Mouse (Mus musculus) ES-Bruce4 (cell line): ENCODE measurements around the gene Tbc1d8. TPM values are rescaled to one million over a fixed set of nuclear protein-coding genes. Genes with fewer than 3 reads are reported as not detected.

Experiments
- H3K27ac ChIP-seq: 2 replicates; pipeline ENCODE4 v1.5.1; 2012; ENCODE audit warnings: low read length, inconsistent platforms; ENCODE audit not compliant: insufficient read depth
- H3K27me3 ChIP-seq: 2 replicates; pipeline ENCODE4 v1.6.1; 2012; ENCODE audit warnings: mild to moderate bottlenecking, low read length, inconsistent platforms; ENCODE audit not compliant: control insufficient read depth, poor library complexity, insufficient read depth, severe bottlenecking
- H3K36me3 ChIP-seq: 2 replicates; pipeline ENCODE4 v1.6.1; 2012; ENCODE audit warnings: inconsistent platforms, mild to moderate bottlenecking, low read length, moderate library complexity; ENCODE audit not compliant: control insufficient read depth, poor library complexity, insufficient read depth, severe bottlenecking
- H3K4me1 ChIP-seq: one replicate; pipeline ENCODE4 v1.8.1; 2011; ENCODE audit warnings: low read length; ENCODE audit not compliant: control insufficient read depth, insufficient read depth
- H3K4me3 ChIP-seq: 2 replicates; pipeline ENCODE4 v1.5.1; 2011; ENCODE audit warnings: low read depth, mild to moderate bottlenecking, low read length
- H3K9ac ChIP-seq: 2 replicates; pipeline ENCODE4 v1.6.1; 2012; ENCODE audit warnings: low read depth, mild to moderate bottlenecking, inconsistent platforms; ENCODE audit not compliant: poor library complexity, severe bottlenecking
- H3K9me3 ChIP-seq: replicated peaks from 2 replicates; pipeline ENCODE4 v1.6.1; 2012; ENCODE audit warnings: mild to moderate bottlenecking, low read length, inconsistent platforms; ENCODE audit not compliant: control insufficient read depth, poor library complexity, insufficient read depth, severe bottlenecking
- CTCF ChIP-seq: IDR thresholded peaks from one replicate; pipeline ENCODE4 v1.8.1; 2011; ENCODE audit warnings: low read depth, low read length
- EP300 ChIP-seq: IDR thresholded peaks from 2 replicates; pipeline ENCODE4 v1.6.1; 2011; ENCODE audit warnings: low read depth, low read length; ENCODE audit not compliant: insufficient read depth
- POLR2A ChIP-seq: IDR thresholded peaks from one replicate; pipeline ENCODE4 v1.8.1; 2011; ENCODE audit warnings: low read length; ENCODE audit not compliant: insufficient read depth
- polyA plus RNA-seq: library from polyadenylated mRNA; stranded (reverse); fragments of >200 nt; gene quantifications from 2 replicates; pipeline ENCODE4 v1.2.4, GENCODE M21; 2011; ENCODE audit warnings: low read depth; ENCODE audit not compliant: missing spikeins, insufficient read depth, insufficient read length

Tbc1d8 gene
- polyA plus RNA-seq, 1 experiment, result 35.2 TPM

DNA sequence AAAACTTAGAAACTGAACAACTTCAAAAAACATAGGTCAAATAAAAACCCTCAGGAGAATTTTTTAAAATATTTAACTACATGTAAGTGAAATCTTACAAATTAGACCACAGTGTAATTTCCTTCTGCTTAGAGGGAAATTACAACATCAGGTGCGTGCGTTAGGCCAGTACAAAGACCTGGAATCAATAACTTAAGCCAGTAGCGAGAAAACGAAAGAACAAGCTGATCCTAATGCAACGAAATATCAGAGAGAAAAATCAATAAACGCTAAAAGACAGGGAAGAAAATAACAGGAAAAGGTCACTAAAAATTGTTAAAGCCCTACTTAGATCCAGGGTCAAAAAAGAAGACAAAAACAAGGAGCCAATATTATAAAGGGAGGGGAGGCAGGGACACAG lies 44.3 kb downstream of the Tbc1d8 start:
- Histone ChIP-seq H3K4me1 (no peaks in the 10 kb centered on the region), H3K4me3 (no peak overlapping the region), H3K27me3 (no peaks in the 10 kb centered on the region), H3K9ac (no peak overlapping the region), H3K36me3 (no peaks in the 10 kb centered on the region), H3K9me3 (no peaks in the 10 kb centered on the region), H3K27ac (no peak overlapping the region)
- TF ChIP-seq POLR2A (no peak), EP300 (no peak), CTCF (no peak)

GRCm38 (mm10) chr1:39430020-39430419 lies 48.5 kb downstream of the Tbc1d8 start:
- H3K9me3 ChIP-seq, result no peaks in the 10 kb centered on the region
- TF ChIP-seq EP300, result peak; percentile 67; the same call in 1 of the 2 replicates
- no peak for TF ChIP-seq POLR2A
- H3K36me3 ChIP-seq, result no peaks in the 10 kb centered on the region
- no peak overlapping the region for H3K9ac ChIP-seq
- no peaks in the 10 kb centered on the region for H3K27me3 ChIP-seq
- no peak overlapping the region for H3K4me3 ChIP-seq
- H3K27ac ChIP-seq, result peak overlapping the region; percentile 91
- H3K4me1 ChIP-seq, result no peaks in the 10 kb centered on the region

DNA sequence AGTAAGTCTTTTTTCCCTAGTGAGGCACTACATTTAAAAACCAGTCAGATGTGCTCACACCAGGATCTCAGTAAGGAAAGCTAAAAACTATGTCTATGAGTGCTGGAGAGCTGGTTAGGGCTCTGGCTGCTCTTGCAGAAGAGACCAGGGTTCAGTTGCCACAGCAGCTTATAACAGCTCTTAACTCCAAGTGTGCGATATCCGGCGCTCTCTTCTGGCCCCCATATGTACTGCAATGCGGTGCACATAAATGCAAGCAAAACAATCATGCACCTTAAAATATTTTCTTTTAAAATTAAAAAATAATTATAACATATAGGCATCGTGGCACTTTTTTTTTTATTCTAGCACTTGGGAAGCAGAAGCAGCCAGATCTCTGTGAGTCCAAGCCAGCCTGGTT lies 49.5 kb downstream of the Tbc1d8 start:
- Histone ChIP-seq H3K9ac (no peak overlapping the region), H3K4me1 (no peaks in the 10 kb centered on the region), H3K27ac (no peak overlapping the region), H3K4me3 (no peak overlapping the region), H3K27me3 (no peaks in the 10 kb centered on the region), H3K36me3 (no peaks in the 10 kb centered on the region), H3K9me3 (no peaks in the 10 kb centered on the region)
- TF ChIP-seq POLR2A (no peak), EP300 (no peak), CTCF (peak; percentile 17)

DNA sequence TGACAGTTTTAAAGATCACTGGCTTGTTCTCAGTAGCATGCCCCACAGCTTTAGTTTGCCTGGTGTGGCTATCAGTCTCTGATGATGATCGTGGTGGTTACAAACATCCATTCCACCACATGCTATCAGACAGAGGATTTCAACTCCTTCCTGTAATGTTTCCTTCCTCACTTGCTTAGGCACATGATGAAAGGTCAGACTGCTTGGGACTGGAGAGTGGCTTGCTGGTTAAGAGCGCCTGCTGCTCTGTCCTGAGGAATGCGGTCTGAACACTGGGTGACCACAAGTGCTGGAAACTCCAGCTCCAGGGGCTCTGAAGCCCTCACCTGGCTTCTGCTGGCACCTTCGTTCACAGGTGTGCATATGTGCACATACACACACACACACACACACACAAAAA lies 50.3 kb downstream of the Tbc1d8 start:
- Histone ChIP-seq H3K4me1 (no peaks in the 10 kb centered on the region), H3K9me3 (no peaks in the 10 kb centered on the region), H3K9ac (no peak overlapping the region), H3K36me3 (no peaks in the 10 kb centered on the region), H3K4me3 (no peak overlapping the region), H3K27ac (no peak overlapping the region), H3K27me3 (no peaks in the 10 kb centered on the region)
- no peak for TF ChIP-seq POLR2A
- no peak for TF ChIP-seq EP300
- TF ChIP-seq CTCF, result no peak

GRCm38 (mm10) chr1:39425497-39425896 lies 53.1 kb downstream of the Tbc1d8 start:
- H3K9ac ChIP-seq, result no peak overlapping the region
- no peaks in the 10 kb centered on the region for H3K4me1 ChIP-seq
- H3K4me3 ChIP-seq, result no peak overlapping the region
- no peaks in the 10 kb centered on the region for H3K27me3 ChIP-seq
- H3K9me3 ChIP-seq, result no peaks in the 10 kb centered on the region
- TF ChIP-seq EP300 (no peak), CTCF (no peak), POLR2A (no peak)
- H3K36me3 ChIP-seq, result no peaks in the 10 kb centered on the region
- no peak overlapping the region for H3K27ac ChIP-seq

DNA sequence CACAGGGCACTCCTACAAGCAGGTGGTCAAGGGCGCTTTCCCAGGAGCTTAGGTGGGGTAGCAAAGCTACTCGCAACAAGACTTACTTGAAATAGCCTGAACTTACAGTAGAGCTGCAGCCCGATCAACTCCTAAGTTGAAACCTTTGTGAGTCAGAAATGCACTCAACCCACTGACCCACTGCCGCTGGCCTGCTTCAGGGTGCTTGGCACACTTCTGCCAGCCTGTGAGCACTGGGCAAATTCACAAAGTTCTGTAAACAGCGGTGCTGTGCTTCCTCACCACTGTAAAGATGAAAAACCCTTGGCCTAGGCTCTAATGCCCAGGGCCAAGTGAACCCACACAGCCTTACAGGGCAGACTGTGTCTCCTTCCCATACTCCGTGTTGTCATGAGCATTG lies 57.6 kb downstream of the Tbc1d8 start:
- Histone ChIP-seq H3K36me3 (no peaks in the 10 kb centered on the region), H3K9ac (no peak overlapping the region), H3K27ac (no peak overlapping the region), H3K4me3 (no peak overlapping the region), H3K9me3 (no peaks in the 10 kb centered on the region), H3K4me1 (no peaks in the 10 kb centered on the region), H3K27me3 (no peaks in the 10 kb centered on the region)
- TF ChIP-seq EP300 (no peak), POLR2A (no peak), CTCF (no peak)

DNA sequence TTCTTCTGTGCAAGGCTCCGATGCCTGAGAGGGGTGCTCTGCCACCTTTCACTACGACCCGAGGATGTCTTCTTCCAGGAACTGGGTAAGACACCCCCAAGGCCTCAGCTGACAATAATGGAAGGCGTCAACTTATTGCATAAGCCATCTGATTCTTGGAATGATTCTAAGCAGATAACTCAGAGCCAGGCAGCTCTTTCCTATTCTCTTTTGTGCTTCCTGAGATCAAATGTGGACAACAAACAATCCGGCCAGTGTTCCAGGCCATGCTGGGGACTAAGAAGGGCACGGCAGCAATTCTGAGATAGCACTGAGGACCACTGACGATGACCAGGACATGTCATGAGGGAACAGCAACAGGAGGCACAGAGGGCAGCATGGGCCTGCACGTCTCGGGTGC lies 59.7 kb downstream of the Tbc1d8 start:
- Histone ChIP-seq H3K27ac (no peak overlapping the region), H3K9ac (no peak overlapping the region), H3K36me3 (no peaks in the 10 kb centered on the region), H3K27me3 (no peaks in the 10 kb centered on the region), H3K4me1 (no peaks in the 10 kb centered on the region), H3K9me3 (no peaks in the 10 kb centered on the region), H3K4me3 (no peak overlapping the region)
- TF ChIP-seq EP300 (no peak), CTCF (no peak), POLR2A (no peak)
